Mouse (Mus musculus) monocyte, adult 2 months (primary cell): ENCODE results near the gene Tas2r137.

ENCODE experiments used
- DNase-seq, 2 experiments: peaks; one replicate each; pipeline ENCODE4 v3.0.0; 2022; ENCODE audit warnings: low spot score in 2 of 2, low read depth in 1 of 2

Gene Tas2r137

GRCm38 (mm10) chr6:40490933-40491332, at the start of gene Tas2r137:
Gene Tas2r137, plus strand, starts transcription at chr6:40491233.
- DNase-seq = no peak

GRCm38 (mm10) chr6:40441276-40441675, 49.8 kb upstream of the Tas2r137 start:
- no peak for DNase-seq

GRCm38 (mm10) chr6:40441755-40442154, 49.3 kb upstream of the Tas2r137 start:
- no peak for DNase-seq

GRCm38 (mm10) chr6:40443281-40443928, 47.6 kb upstream of the Tas2r137 start:
- no peak for DNase-seq

- DNase-seq = no peak
These were observed 42.4 kb upstream of the Tas2r137 start for GRCm38 (mm10) chr6:40448626-40449025.

- no peak for DNase-seq
These were observed 36.5 kb upstream of the Tas2r137 start for GRCm38 (mm10) chr6:40454436-40455041.

- DNase-seq = no peak
These were observed 25.3 kb upstream of the Tas2r137 start for GRCm38 (mm10) chr6:40465710-40466109.

- peak; percentile 80 to 84 for DNase-seq
These were observed 19.9 kb upstream of the Tas2r137 start, which contains the start of gene Ssbp1 for GRCm38 (mm10) chr6:40470916-40471719. Gene Ssbp1, plus strand, starts transcription at chr6:40471352.

GRCm38 (mm10) chr6:40471720-40472010, 19.4 kb upstream of the Tas2r137 start:
- DNase-seq = no peak

GRCm38 (mm10) chr6:40476132-40476531, 14.9 kb upstream of the Tas2r137 start:
- no peak for DNase-seq

- no peak for DNase-seq
These were observed 11.3 kb upstream of the Tas2r137 start for GRCm38 (mm10) chr6:40479705-40480104.

- no peak for DNase-seq
These were observed 8.7 kb upstream of the Tas2r137 start for GRCm38 (mm10) chr6:40482318-40482717.

GRCm38 (mm10) chr6:40493229-40493628, 2.2 kb downstream of the Tas2r137 start, which contains the start of gene Tas2r108:
Gene Tas2r108, plus strand, starts transcription at chr6:40493529.
- DNase-seq = no peak

GRCm38 (mm10) chr6:40519408-40519807, 28.4 kb downstream of the Tas2r137 start, which contains the start of gene Prss37:
Gene Prss37, minus strand, starts transcription at chr6:40519508.
- no peak for DNase-seq
